Mouse (Mus musculus) cortical plate, adult 2 months (tissue): ENCODE data around the gene Pyy.

Source experiments
- CTCF ChIP-seq: fragments of 200-500 bp; IDR thresholded peaks from 2 replicates; pipeline ENCODE4 v1.5.1; 2011; ENCODE audit warnings: mild to moderate bottlenecking, control low read depth, low read length; ENCODE audit not compliant: insufficient read depth; ENCODE audit errors: extremely low read depth
- POLR2A ChIP-seq: fragments of 200-500 bp; IDR thresholded peaks from 2 replicates; pipeline ENCODE4 v1.6.1; 2011; ENCODE audit warnings: mild to moderate bottlenecking, low read length, control low read depth; ENCODE audit not compliant: insufficient read depth; ENCODE audit errors: extremely low read depth

- TF ChIP-seq POLR2A (no peak), CTCF (no peak)
Observed at GRCm38 (mm10) chr11:102116241-102116640, 8.6 kb upstream of the Pyy start.
